Mouse (Mus musculus): Measurements from ENCODE around the gene Sh3kbp1.

DNA sequence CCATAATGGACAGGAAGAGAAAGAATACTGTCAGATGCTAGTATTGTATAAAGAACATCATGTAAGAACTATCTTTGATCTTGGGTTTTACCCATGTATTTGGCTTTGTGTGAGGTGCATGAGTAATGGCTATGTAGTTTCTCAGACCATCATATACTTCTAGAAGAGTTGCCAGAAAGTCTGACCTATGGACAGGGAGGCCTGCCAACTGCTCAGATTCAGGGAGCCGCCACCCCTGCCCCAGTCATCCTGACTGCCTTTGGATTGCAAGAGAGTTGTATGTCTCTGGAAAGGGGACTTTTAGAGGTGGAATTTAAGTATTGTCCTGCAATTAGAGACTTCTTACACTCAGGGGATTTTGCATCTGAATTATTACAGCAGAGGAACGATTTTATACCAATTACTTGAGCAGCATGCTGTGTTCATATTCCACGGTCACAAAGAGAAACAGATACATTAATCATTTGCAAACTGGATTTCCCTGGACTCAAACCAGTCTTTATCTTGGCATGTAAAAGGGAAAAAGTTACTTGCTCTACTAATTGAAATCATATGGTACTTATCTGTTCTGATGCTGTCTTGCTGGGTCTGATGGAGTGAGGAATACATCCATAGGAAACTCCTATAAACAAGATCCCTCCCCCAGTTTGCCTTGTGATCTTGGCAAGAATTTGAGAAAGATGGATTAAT is 233.9 kb downstream of the Sh3kbp1 start:
- no peak for TF ChIP-seq CTCF (IDR thresholded peaks at IDR 0.05; ENCODE audit: borderline replicate concordance, insufficient read depth, low read depth, low read length)
- no peak for TF ChIP-seq POLR2A (IDR thresholded peaks at IDR 0.05; ENCODE audit: borderline replicate concordance, insufficient read depth, low read length)

Measured in cerebellum, adult 2 months (tissue).